Mouse (Mus musculus): ENCODE data around the gene Wfdc5. TPM values are rescaled to one million over a fixed set of nuclear protein-coding genes. Genes with fewer than 3 reads are reported as not detected.

Gene Wfdc5
- polyA plus RNA-seq, 1 experiment, result 0.65 TPM

DNA sequence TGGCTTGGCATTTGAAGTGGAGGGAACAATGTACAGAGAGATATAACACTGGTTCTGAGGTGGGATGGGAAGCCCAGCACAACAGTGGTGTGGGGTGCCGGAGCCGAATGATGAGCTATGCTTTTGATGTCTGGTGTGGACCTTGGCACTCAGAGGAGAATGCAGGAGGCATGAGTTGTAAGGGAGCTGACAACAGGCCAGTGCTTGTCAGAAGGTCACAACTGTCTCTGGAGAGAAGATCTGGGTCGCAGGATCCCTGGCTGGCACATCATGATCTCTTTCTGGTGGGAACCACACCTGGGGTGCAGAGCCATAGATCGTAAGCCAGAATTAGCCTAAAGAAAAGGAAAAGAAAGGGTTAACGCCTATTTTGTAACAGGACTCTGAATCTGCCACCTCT is 4.7 kb downstream of the Wfdc5 start:
- Histone ChIP-seq H3K4me1 (replicated peaks; ENCODE audit: control insufficient read depth, insufficient read depth, low read length) (no peaks in the 10 kb centered on the region), H3K27me3 (ENCODE audit: control insufficient read depth, insufficient read depth, low read length) (no peaks in the 10 kb centered on the region), H3K27ac (ENCODE audit: control insufficient read depth, insufficient read depth, low read length) (no peak overlapping the region), H3K36me3 (ENCODE audit: control insufficient read depth, insufficient read depth, low read length) (no peaks in the 10 kb centered on the region), H3K4me3 (ENCODE audit: control insufficient read depth, insufficient read depth, low read length) (no peak overlapping the region)
- WGBS, result 94% methylated on average over 5 of the region's 5 CpGs
- DNase-seq, result no peak
- TF ChIP-seq CTCF (IDR thresholded peaks at IDR 0.05; ENCODE audit: borderline replicate concordance, control insufficient read depth, extremely low read depth, insufficient read depth, low read length, poor library complexity), result no peak
- TF ChIP-seq POLR2A (IDR thresholded peaks at IDR 0.05; ENCODE audit: control insufficient read depth, extremely low read depth, insufficient read depth, low read length, poor library complexity), result no peak

DNA sequence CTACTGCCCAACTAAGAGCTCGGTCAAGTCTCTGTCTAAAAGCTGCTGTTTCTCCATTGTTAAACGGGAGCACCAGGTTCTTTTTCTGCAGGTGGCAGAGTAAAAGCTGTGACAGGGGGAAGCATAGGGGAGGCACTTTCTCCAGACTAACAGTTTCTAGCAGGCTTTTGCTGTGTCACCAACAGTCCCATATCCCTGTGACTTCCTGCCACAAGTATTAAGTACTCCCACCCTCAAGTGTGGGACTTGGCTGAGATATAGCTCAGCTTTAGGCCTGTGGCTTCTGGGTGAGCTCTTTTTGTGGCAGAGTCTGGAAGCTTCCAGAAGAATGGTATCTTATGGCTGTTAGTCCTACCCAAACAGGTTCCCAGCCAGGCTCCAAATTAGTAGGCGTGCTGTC is 6.7 kb downstream of the Wfdc5 start:
- Histone ChIP-seq H3K27ac (ENCODE audit: control insufficient read depth, insufficient read depth, low read length) (no peak overlapping the region), H3K27me3 (ENCODE audit: control insufficient read depth, insufficient read depth, low read length) (peaks cover 9% of the 10 kb centered on the region; the same call in 1 of the 2 replicates), H3K36me3 (ENCODE audit: control insufficient read depth, insufficient read depth, low read length) (no peaks in the 10 kb centered on the region), H3K4me3 (ENCODE audit: control insufficient read depth, insufficient read depth, low read length) (no peak overlapping the region), H3K4me1 (replicated peaks; ENCODE audit: control insufficient read depth, insufficient read depth, low read length) (no peaks in the 10 kb centered on the region)
- no peak for DNase-seq
- 24% methylated on average over 3 of the region's 3 CpGs for WGBS
- TF ChIP-seq CTCF (IDR thresholded peaks at IDR 0.05; ENCODE audit: borderline replicate concordance, control insufficient read depth, extremely low read depth, insufficient read depth, low read length, poor library complexity), result no peak
- TF ChIP-seq POLR2A (IDR thresholded peaks at IDR 0.05; ENCODE audit: control insufficient read depth, extremely low read depth, insufficient read depth, low read length, poor library complexity), result no peak

DNA sequence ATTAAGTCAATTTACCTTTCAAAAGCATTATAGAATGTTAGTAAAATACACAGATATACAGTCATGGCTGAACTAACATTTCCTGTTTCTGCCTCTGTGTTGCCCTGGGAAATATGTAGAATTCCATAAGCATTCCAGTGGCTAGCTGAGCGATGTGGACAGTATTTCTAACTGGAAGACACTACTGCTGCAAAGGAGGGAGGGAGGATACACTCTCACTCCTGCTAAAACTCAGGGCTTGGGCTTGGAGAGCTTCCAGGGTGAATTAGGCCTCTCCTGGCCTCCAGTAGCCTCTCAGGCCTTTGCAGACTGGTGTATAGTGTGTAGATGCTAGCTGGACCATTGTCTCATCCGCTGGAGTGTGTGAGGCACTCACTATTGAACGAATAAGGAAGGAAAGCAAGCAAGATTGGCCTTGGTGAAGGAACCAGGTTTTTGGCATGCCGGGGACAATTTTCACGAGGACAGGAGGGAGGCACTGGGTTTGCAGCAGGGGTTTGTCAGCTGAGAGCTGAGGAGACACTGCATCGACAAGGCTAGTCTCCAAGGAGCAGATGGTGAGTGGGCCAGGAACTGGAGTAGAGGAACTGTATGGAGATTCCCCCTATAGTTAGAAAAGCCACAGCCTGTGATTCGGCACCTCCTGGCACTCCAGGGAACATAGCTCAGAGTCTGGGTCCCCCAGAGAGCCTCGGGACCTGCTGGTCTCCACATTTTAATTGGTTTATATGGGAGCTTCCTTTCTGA is 7.7 kb downstream of the Wfdc5 start:
- Histone ChIP-seq H3K4me1 (replicated peaks; ENCODE audit: control insufficient read depth, insufficient read depth, low read length) (no peaks in the 10 kb centered on the region), H3K27me3 (ENCODE audit: control insufficient read depth, insufficient read depth, low read length) (peaks cover 17% of the 10 kb centered on the region; the same call in 1 of the 2 replicates), H3K27ac (ENCODE audit: control insufficient read depth, insufficient read depth, low read length) (no peak overlapping the region), H3K36me3 (ENCODE audit: control insufficient read depth, insufficient read depth, low read length) (no peaks in the 10 kb centered on the region), H3K4me3 (ENCODE audit: control insufficient read depth, insufficient read depth, low read length) (no peak overlapping the region)
- DNase-seq, result no peak
- TF ChIP-seq CTCF (IDR thresholded peaks at IDR 0.05; ENCODE audit: borderline replicate concordance, control insufficient read depth, extremely low read depth, insufficient read depth, low read length, poor library complexity), result no peak
- TF ChIP-seq POLR2A (IDR thresholded peaks at IDR 0.05; ENCODE audit: control insufficient read depth, extremely low read depth, insufficient read depth, low read length, poor library complexity), result no peak
- 82% methylated on average over 8 of the region's 8 CpGs for WGBS

DNA sequence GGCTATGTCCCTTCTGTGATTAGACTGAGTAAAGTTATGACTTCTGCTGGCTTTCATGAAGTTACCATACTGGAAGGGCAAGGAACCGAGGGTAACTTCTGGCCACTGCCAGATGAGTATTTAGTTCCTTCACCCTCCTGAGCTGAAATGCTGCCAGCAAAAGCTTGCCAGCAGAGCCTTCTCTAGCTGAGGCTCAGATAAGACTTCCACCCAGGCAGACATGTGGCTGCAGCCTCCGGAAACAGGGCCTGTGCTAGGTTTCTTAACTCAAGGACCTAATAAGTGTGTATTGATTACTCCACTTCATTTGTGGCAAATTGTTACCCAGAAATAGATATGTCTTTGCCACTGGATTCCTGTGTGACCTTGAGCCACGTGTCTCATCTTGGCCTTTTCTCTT is 9.1 kb downstream of the Wfdc5 start:
- DNase-seq, result no peak
- Histone ChIP-seq H3K36me3 (ENCODE audit: control insufficient read depth, insufficient read depth, low read length) (no peaks in the 10 kb centered on the region), H3K27ac (ENCODE audit: control insufficient read depth, insufficient read depth, low read length) (no peak overlapping the region), H3K27me3 (ENCODE audit: control insufficient read depth, insufficient read depth, low read length) (peaks cover 25% of the 10 kb centered on the region; the same call in 1 of the 2 replicates), H3K4me1 (replicated peaks; ENCODE audit: control insufficient read depth, insufficient read depth, low read length) (0 out of 2 replicates have a peak, but pooled peaks cover under 1% of the 10 kb centered on the region), H3K4me3 (ENCODE audit: control insufficient read depth, insufficient read depth, low read length) (no peak overlapping the region)
- TF ChIP-seq POLR2A (IDR thresholded peaks at IDR 0.05; ENCODE audit: control insufficient read depth, extremely low read depth, insufficient read depth, low read length, poor library complexity) (no peak), CTCF (IDR thresholded peaks at IDR 0.05; ENCODE audit: borderline replicate concordance, control insufficient read depth, extremely low read depth, insufficient read depth, low read length, poor library complexity) (no peak)
- 43% methylated on average over 3 of the region's 3 CpGs for WGBS

DNA sequence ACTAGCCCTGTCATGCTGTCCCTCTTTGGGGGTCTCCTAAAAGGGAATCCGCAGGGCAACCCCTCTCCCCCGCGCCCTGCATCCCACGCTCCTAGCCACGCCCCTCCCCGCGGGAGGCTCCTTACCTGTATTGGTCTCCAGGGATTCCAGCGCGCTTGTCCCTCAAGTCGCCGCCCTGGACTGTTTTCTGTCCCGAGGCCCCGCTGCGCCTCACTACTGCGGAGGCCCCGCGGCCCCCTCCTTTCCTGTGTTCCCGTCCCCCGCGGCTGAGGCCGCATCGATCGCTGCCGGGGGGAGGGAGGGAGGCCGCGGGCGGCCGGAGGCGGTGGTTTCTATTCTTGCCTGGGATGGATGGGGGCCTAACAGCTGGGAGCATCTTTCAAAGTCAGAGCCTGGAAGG is 11.6 kb downstream of the Wfdc5 start, which contains the start of gene Kcns1:
Gene Kcns1, minus strand, starts transcription at position 212 of the 400 bp plus-strand sequence.
- 0 out of 2 replicates have a peak, but pooled peaks cover 4% of the 10 kb centered on the region for H3K4me1 ChIP-seq (replicated peaks; ENCODE audit: control insufficient read depth, insufficient read depth, low read length)
- no peak for DNase-seq
- 3% methylated on average over 29 of the region's 29 CpGs for WGBS
- no peak for TF ChIP-seq CTCF (IDR thresholded peaks at IDR 0.05; ENCODE audit: borderline replicate concordance, control insufficient read depth, extremely low read depth, insufficient read depth, low read length, poor library complexity)
- TF ChIP-seq POLR2A (IDR thresholded peaks at IDR 0.05; ENCODE audit: control insufficient read depth, extremely low read depth, insufficient read depth, low read length, poor library complexity), result no peak
- H3K4me3 ChIP-seq (ENCODE audit: control insufficient read depth, insufficient read depth, low read length), result no peak within 1 kb of the TSS
- H3K27me3 ChIP-seq (ENCODE audit: control insufficient read depth, insufficient read depth, low read length), result peaks cover 31% of the 10 kb centered on the region; the same call in 1 of the 2 replicates
- no peaks in the 10 kb centered on the region for H3K36me3 ChIP-seq (ENCODE audit: control insufficient read depth, insufficient read depth, low read length)
- no peak within 1 kb of the TSS for H3K27ac ChIP-seq (ENCODE audit: control insufficient read depth, insufficient read depth, low read length)

DNA sequence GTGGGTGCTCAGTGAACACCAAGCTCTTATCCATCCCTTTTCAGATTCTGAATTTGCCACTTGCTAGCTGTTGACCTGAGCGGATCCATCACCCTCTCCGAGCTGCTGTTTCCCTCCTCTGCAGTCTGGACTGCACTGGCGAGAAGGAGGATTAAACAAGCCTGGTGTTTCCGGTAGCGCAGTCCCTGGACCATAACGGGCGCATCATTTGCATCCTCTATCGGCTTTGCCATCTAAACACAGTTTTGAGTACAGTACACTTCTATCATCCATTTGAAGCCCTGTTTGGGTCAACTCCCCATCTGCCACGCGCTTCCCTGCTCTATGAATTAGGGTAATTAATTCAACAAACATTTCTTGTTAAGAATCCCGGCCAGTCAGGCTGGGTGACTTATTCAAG is 12.2 kb downstream of the Wfdc5 start:
- Histone ChIP-seq H3K4me1 (replicated peaks; ENCODE audit: control insufficient read depth, insufficient read depth, low read length) (0 out of 2 replicates have a peak, but pooled peaks cover 4% of the 10 kb centered on the region), H3K27me3 (ENCODE audit: control insufficient read depth, insufficient read depth, low read length) (peaks cover 31% of the 10 kb centered on the region; the same call in 1 of the 2 replicates), H3K27ac (ENCODE audit: control insufficient read depth, insufficient read depth, low read length) (no peak overlapping the region), H3K36me3 (ENCODE audit: control insufficient read depth, insufficient read depth, low read length) (no peaks in the 10 kb centered on the region), H3K4me3 (ENCODE audit: control insufficient read depth, insufficient read depth, low read length) (no peak overlapping the region)
- DNase-seq, result no peak
- TF ChIP-seq POLR2A (IDR thresholded peaks at IDR 0.05; ENCODE audit: control insufficient read depth, extremely low read depth, insufficient read depth, low read length, poor library complexity) (no peak), CTCF (IDR thresholded peaks at IDR 0.05; ENCODE audit: borderline replicate concordance, control insufficient read depth, extremely low read depth, insufficient read depth, low read length, poor library complexity) (no peak)
- 24% methylated on average over 11 of the region's 11 CpGs for WGBS

All from thymus, adult 2 months (tissue).